Mouse (Mus musculus) left cerebral cortex, postnatal 14 days (tissue): ENCODE data around the gene Olfr250. TPM values are rescaled to one million over a fixed set of nuclear protein-coding genes. Genes with fewer than 3 reads are reported as not detected.
"Not testable (repeated sequence)": the region's sequence is repeated elsewhere in the genome, so short reads cannot be mapped to it uniquely, and the experiment has no call there.

ENCODE experiments used
- DNase-seq, 2 experiments: peaks; one replicate each; pipeline ENCODE4 v3.0.0; 2021 to 2022; ENCODE audit warnings: low spot score in 2 of 2, mixed read lengths in 1 of 2
- intact Hi-C: fragments of 180-260 bp; cut with DNase I; formaldehyde crosslinking; loops from one replicate; pipeline ENCODE4 v1.15.1; 2025
- long read RNA-seq, 2 experiments: library from polyadenylated mRNA; stranded (forward); transcript quantifications; one replicate each; pipeline ENCODE4 v2.0.0; 2021
- total RNA-seq, 2 experiments: library from RNA; stranded (reverse); gene quantifications; 2 replicates each; pipeline ENCODE4 v1.2.3; 2021

Gene Olfr250
- total RNA-seq = not detected
- long read RNA-seq, experiment 1 = 0 reads
- long read RNA-seq, experiment 2 = 0 reads

DNA sequence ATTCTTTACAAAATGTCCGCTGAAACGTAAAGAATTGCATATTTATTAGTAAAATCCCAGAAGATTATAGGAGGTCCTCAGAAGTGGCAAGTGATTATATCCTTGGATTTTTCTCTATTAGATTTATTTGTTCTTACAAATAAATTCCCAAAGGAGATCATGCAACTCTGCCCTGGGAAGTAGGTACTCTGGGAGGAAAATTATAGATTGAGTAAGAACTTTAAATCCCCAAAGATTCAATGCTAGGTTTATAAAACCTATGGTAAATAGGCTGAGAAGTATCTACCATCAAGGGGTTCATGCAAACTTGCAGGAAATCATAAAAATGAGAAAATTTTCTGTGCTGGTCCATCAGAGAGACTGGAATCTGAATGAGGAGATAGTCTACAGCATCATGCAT lies at the start of gene Olfr250:
Gene Olfr250, plus strand, starts transcription at position 301 of the 400 bp plus-strand sequence.
- no peak for DNase-seq
- intact Hi-C loops = no loop called here

DNA sequence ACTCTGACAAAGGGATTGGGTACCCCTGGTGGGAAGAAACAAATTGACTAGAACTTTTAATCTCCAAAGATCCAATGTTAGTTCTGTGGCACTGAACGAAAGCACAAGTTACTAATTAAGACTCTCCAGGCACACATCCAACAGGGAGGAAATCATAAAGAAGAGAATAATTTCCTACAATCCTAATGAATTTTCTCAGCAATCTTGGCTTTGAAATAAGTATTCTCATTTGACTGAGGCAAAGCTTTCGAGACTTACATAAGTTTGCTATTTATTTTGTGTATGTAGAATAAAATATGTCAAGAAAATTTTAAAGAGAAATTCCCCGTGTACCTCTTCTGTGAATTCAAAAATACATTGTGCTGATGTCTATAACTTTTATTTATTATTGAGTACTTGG lies 37.9 kb upstream of the Olfr250 start, which contains the start of gene Olfr25:
Gene Olfr25, plus strand, starts transcription at position 301 of the 400 bp plus-strand sequence.
- no peak for DNase-seq
- intact Hi-C loops = no loop called here

DNA sequence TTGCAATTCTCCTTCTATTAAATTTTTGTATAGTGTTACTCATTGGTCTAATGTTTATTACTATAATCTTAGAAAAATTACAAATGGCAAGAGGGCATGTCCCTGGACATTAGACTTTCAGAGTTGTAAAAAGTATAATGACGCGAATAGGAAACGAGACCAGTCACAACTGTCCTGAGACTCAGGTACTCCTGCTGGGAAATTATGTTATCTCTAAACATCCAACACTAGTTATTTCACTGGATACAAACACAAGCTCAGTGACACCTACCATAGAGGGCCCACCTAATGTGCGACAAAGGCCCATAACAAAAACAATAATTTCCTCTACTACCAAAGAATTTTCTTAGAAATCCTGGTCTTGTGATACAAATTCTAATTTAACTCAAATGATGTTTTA lies 18.6 kb upstream of the Olfr250 start, which contains the start of gene Olfr898:
Gene Olfr898, plus strand, starts transcription at position 301 of the 400 bp plus-strand sequence.
- intact Hi-C loops = no loop called here
- no peak for DNase-seq

DNA sequence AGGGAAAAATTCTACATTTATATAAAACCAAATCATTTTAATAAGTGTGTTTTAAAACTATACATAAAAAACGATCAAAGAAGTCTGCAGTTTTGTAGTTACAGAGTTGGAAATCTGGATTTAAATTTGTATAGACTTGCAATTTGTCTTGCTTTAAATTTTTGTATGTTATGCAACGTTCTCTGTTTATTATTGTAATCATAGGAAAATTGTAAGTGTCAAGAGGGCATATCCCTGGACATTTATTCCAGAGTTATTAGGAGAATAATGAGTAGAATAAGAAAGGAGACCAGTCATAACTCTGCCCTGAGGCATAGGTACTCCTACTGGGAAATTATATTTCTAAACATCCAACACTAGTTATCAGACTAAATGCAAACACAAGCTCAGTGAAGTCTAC lies 10.1 kb downstream of the Olfr250 start, which contains the start of gene Olfr251:
Gene Olfr251, plus strand, starts transcription at position 301 of the 400 bp plus-strand sequence.
- no peak for DNase-seq
- intact Hi-C loops = no loop called here

DNA sequence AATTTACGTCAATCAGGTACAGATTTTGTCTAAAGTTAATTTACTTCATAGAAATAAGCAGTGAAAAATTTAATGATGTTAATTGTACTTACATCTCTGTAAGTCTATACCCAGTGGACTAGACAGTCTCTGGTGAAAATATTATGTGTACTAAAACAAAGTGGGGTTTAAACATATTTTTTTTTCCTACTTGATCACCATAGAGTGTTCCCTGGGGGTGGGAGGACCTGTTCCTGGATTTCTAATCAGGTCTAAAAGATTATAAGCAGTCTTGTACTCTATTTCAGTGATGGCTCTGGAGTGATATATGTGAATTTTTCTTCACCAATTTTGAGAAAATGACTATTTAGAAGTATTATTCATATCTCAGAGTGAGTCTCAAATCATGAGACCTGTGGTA lies 34.7 kb downstream of the Olfr250 start, which contains the start of gene Olfr147:
Gene Olfr147, plus strand, starts transcription at position 301 of the 400 bp plus-strand sequence.
- DNase-seq = no peak
- intact Hi-C loops = no loop called here

DNA sequence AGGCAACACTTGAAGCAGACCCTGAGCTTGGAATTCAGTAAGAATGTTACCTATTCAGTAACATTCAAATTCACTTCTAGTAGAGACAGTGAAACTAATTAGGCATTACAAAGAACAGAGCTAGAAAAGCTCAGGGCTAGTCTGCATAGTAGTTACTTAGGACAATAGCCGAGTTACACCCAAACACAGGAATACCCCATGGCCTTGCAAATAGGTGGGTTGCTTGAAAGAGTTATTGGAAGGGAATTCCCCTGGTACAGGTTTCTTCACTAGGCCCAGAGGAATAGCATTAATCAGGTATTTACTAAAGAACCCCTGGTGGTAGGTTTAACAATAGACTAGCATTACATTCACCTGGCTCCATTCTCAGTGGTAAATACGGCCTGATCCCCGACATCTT lies 40.8 kb downstream of the Olfr250 start:
- DNase-seq, intact Hi-C loops: not testable (repeated sequence)

DNA sequence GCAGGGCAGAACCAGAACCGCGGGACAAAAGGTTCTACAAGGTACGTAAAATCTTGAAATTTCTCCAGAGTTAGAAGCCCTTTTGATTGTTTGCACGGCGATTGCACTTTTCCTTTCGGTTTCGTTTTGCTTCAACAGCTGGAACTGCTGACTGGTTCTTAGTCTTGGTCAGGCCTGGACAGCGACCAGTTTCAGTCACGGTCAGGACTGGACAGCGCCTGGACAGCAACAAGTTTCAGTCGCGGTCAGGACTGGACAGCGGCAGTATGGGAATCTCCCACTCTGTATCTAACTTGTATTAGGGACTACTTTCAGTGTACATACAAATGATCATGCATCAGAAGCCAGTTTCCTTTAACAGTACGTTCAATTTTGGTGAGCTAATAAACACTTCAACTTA lies 46.8 kb downstream of the Olfr250 start:
- intact Hi-C loops, DNase-seq: not testable (repeated sequence)

Other genes starting within 250 kb of the Olfr250 start
- not detected for gene Olfr890, start 224.4 kb upstream of the Olfr250 start, total RNA-seq
- not detected for gene Olfr891, start 186.1 kb upstream of the Olfr250 start, total RNA-seq
- gene Olfr893, start 158.5 kb upstream of the Olfr250 start, total RNA-seq = not detected
- not detected for gene Olfr894, start 148.8 kb upstream of the Olfr250 start, total RNA-seq
- not detected for gene Olfr143, start 114.1 kb upstream of the Olfr250 start, total RNA-seq
- gene Olfr895, start 99.0 kb upstream of the Olfr250 start, total RNA-seq = not detected
- gene Olfr896-ps1, start 75.8 kb upstream of the Olfr250 start, total RNA-seq = not detected
- gene Olfr25, start 37.8 kb upstream of the Olfr250 start, total RNA-seq = under 1 TPM in 1 of 2 experiments, not detected in 1; 0.04 TPM
- gene Olfr898, start 18.5 kb upstream of the Olfr250 start, total RNA-seq = not detected
- gene Olfr251, start 10.2 kb downstream of the Olfr250 start, total RNA-seq = not detected
- gene Olfr147, start 34.8 kb downstream of the Olfr250 start, total RNA-seq = not detected
- not detected for gene Olfr901, start 62.6 kb downstream of the Olfr250 start, total RNA-seq
- gene Olfr902, start 80.8 kb downstream of the Olfr250 start, total RNA-seq = not detected
- not detected for gene Olfr904, start 96.2 kb downstream of the Olfr250 start, total RNA-seq
- gene Olfr905, start 104.2 kb downstream of the Olfr250 start, total RNA-seq = not detected
- not detected for gene Olfr906, start 120.2 kb downstream of the Olfr250 start, total RNA-seq
- gene Olfr907, start 128.9 kb downstream of the Olfr250 start, total RNA-seq = not detected
- gene Olfr911-ps1, start 154.7 kb downstream of the Olfr250 start, total RNA-seq = not detected
- gene Olfr910, start 171.0 kb downstream of the Olfr250 start, total RNA-seq = not detected
- not detected for gene Olfr912, start 213.3 kb downstream of the Olfr250 start, total RNA-seq
- not detected for gene Olfr913, start 225.9 kb downstream of the Olfr250 start, total RNA-seq
- gene Olfr914, start 238.2 kb downstream of the Olfr250 start, total RNA-seq = not detected